Mouse (Mus musculus) embryonic facial prominence, embryonic 14.5 days (tissue): ENCODE measurements around the gene Gpr155. TPM values are rescaled to one million over a fixed set of nuclear protein-coding genes. Genes with fewer than 3 reads are reported as not detected.

Experiments
- polyA plus RNA-seq: library from polyadenylated mRNA; unstranded; fragments of >200 nt; fragmentation: Nextera tagmentation; extraction: Ambion mirVana; gene quantifications from 2 replicates; pipeline ENCODE4 v1.2.1, GENCODE M21; 2014

Gpr155 gene
- polyA plus RNA-seq, 1 experiment from 2014 or later, result 7.1 TPM

Other genes starting within 250 kb of the Gpr155 start
- gene Ola1, start 167.6 kb downstream of the Gpr155 start, polyA plus RNA-seq, result 90.7 and 98.7 TPM in 2 replicates
- 1.2 and 1.5 TPM in 2 replicates for gene Sp9, start 114.6 kb downstream of the Gpr155 start, polyA plus RNA-seq
- gene Scrn3, start 74.0 kb downstream of the Gpr155 start, polyA plus RNA-seq, result 12.7 and 14.2 TPM in 2 replicates
- gene Cir1, start 73.9 kb downstream of the Gpr155 start, polyA plus RNA-seq, result 23.8 and 25.5 TPM in 2 replicates
- 21.5 and 23.5 TPM in 2 replicates for gene Wipf1, start 143.2 kb upstream of the Gpr155 start, polyA plus RNA-seq
- gene Chrna1, start 193.8 kb upstream of the Gpr155 start, polyA plus RNA-seq, result 25.9 and 26.2 TPM in 2 replicates